Mouse (Mus musculus): ENCODE results near the gene Kcnmb3. TPM values are rescaled to one million over a fixed set of nuclear protein-coding genes. Genes with fewer than 3 reads are reported as not detected.
A peak's percentile ranks its signal among the peaks of the same experiment; 100 is the strongest.

Gene Kcnmb3
- polyA plus RNA-seq, 1 experiment from 2014 or later: 0.16 TPM

GRCm38 (mm10) chr3:32486543-32486942 is 5.5 kb downstream of the Kcnmb3 start:
- H3K9ac ChIP-seq (replicated peaks; ENCODE audit: low read length): no peak overlapping the region
- H3K4me1 ChIP-seq (ENCODE audit: control insufficient read depth, insufficient read depth, low read length): no peaks in the 10 kb centered on the region
- ATAC-seq (ENCODE audit: low FRiP score, low TSS enrichment): no peak
- no peaks in the 10 kb centered on the region for H3K9me3 ChIP-seq (ENCODE audit: control insufficient read depth, low read length)
- no peak overlapping the region for H3K4me2 ChIP-seq (ENCODE audit: low read length)
- DNase-seq: no peak
- H3K27me3 ChIP-seq (ENCODE audit: control insufficient read depth, insufficient read depth, low read length): no peaks in the 10 kb centered on the region
- H3K27ac ChIP-seq (replicated peaks; ENCODE audit: low read depth, low read length): no peak overlapping the region
- H3K36me3 ChIP-seq (ENCODE audit: control insufficient read depth, insufficient read depth, low read length): no peaks in the 10 kb centered on the region
- WGBS: 82% methylated on average over 4 of the region's 4 CpGs
- no peak overlapping the region for H3K4me3 ChIP-seq (replicated peaks; ENCODE audit: low read depth, low read length)

- Histone ChIP-seq H3K27me3 (ENCODE audit: control insufficient read depth, insufficient read depth, low read length) (no peaks in the 10 kb centered on the region), H3K36me3 (ENCODE audit: control insufficient read depth, insufficient read depth, low read length) (no peaks in the 10 kb centered on the region), H3K4me2 (ENCODE audit: low read length) (no peak overlapping the region), H3K9ac (replicated peaks; ENCODE audit: low read length) (no peak overlapping the region), H3K4me3 (replicated peaks; ENCODE audit: low read depth, low read length) (no peak overlapping the region), H3K4me1 (ENCODE audit: control insufficient read depth, insufficient read depth, low read length) (no peaks in the 10 kb centered on the region), H3K9me3 (ENCODE audit: control insufficient read depth, low read length) (no peaks in the 10 kb centered on the region), H3K27ac (replicated peaks; ENCODE audit: low read depth, low read length) (no peak overlapping the region)
- no peak for DNase-seq
- WGBS: 94% methylated on average over 3 of the region's 3 CpGs
- ATAC-seq (ENCODE audit: low FRiP score, low TSS enrichment): no peak
Observed at GRCm38 (mm10) chr3:32483035-32483434, 9.0 kb downstream of the Kcnmb3 start.

- no peaks in the 10 kb centered on the region for H3K9me3 ChIP-seq (ENCODE audit: control insufficient read depth, low read length)
- H3K4me1 ChIP-seq (ENCODE audit: control insufficient read depth, insufficient read depth, low read length): no peaks in the 10 kb centered on the region
- H3K27ac ChIP-seq (replicated peaks; ENCODE audit: low read depth, low read length): no peak overlapping the region
- ATAC-seq (ENCODE audit: low FRiP score, low TSS enrichment): no peak
- no peak overlapping the region for H3K4me2 ChIP-seq (ENCODE audit: low read length)
- 90% methylated on average over 7 of the region's 7 CpGs for WGBS
- no peak for DNase-seq
- H3K9ac ChIP-seq (replicated peaks; ENCODE audit: low read length): no peak overlapping the region
- H3K36me3 ChIP-seq (ENCODE audit: control insufficient read depth, insufficient read depth, low read length): no peaks in the 10 kb centered on the region
- no peak overlapping the region for H3K4me3 ChIP-seq (replicated peaks; ENCODE audit: low read depth, low read length)
- H3K27me3 ChIP-seq (ENCODE audit: control insufficient read depth, insufficient read depth, low read length): no peaks in the 10 kb centered on the region
Observed at GRCm38 (mm10) chr3:32479961-32480360, 12.1 kb downstream of the Kcnmb3 start.

GRCm38 (mm10) chr3:32473184-32473583 is 18.8 kb downstream of the Kcnmb3 start:
- no peak overlapping the region for H3K9ac ChIP-seq (replicated peaks; ENCODE audit: low read length)
- no peaks in the 10 kb centered on the region for H3K4me1 ChIP-seq (ENCODE audit: control insufficient read depth, insufficient read depth, low read length)
- DNase-seq (no peak), ATAC-seq (ENCODE audit: low FRiP score, low TSS enrichment) (no peak)
- H3K9me3 ChIP-seq (ENCODE audit: control insufficient read depth, low read length): no peaks in the 10 kb centered on the region
- no peaks in the 10 kb centered on the region for H3K27me3 ChIP-seq (ENCODE audit: control insufficient read depth, insufficient read depth, low read length)
- H3K4me2 ChIP-seq (ENCODE audit: low read length): no peak overlapping the region
- no peak overlapping the region for H3K27ac ChIP-seq (replicated peaks; ENCODE audit: low read depth, low read length)
- no peak overlapping the region for H3K4me3 ChIP-seq (replicated peaks; ENCODE audit: low read depth, low read length)
- H3K36me3 ChIP-seq (ENCODE audit: control insufficient read depth, insufficient read depth, low read length): no peaks in the 10 kb centered on the region
- WGBS: 87% methylated on average over 10 of the region's 10 CpGs

GRCm38 (mm10) chr3:32472191-32472900 is 19.7 kb downstream of the Kcnmb3 start:
- no peak overlapping the region for H3K4me2 ChIP-seq (ENCODE audit: low read length)
- H3K4me1 ChIP-seq (ENCODE audit: control insufficient read depth, insufficient read depth, low read length): no peaks in the 10 kb centered on the region
- ATAC-seq (ENCODE audit: low FRiP score, low TSS enrichment): no peak; the same call in 1 of the 2 replicates
- peak; percentile 15 for DNase-seq
- no peaks in the 10 kb centered on the region for H3K9me3 ChIP-seq (ENCODE audit: control insufficient read depth, low read length)
- H3K9ac ChIP-seq (replicated peaks; ENCODE audit: low read length): no peak overlapping the region
- H3K27me3 ChIP-seq (ENCODE audit: control insufficient read depth, insufficient read depth, low read length): no peaks in the 10 kb centered on the region
- 83% methylated on average over 14 of the region's 14 CpGs for WGBS
- H3K4me3 ChIP-seq (replicated peaks; ENCODE audit: low read depth, low read length): no peak overlapping the region
- no peak overlapping the region for H3K27ac ChIP-seq (replicated peaks; ENCODE audit: low read depth, low read length)
- no peaks in the 10 kb centered on the region for H3K36me3 ChIP-seq (ENCODE audit: control insufficient read depth, insufficient read depth, low read length)

- H3K9ac ChIP-seq (replicated peaks; ENCODE audit: low read length): no peak overlapping the region
- 91% methylated on average over 6 of the region's 6 CpGs for WGBS
- no peak overlapping the region for H3K4me3 ChIP-seq (replicated peaks; ENCODE audit: low read depth, low read length)
- H3K36me3 ChIP-seq (ENCODE audit: control insufficient read depth, insufficient read depth, low read length): 0 out of 2 replicates have a peak, but pooled peaks cover 7% of the 10 kb centered on the region
- H3K4me2 ChIP-seq (ENCODE audit: low read length): no peak overlapping the region
- no peaks in the 10 kb centered on the region for H3K9me3 ChIP-seq (ENCODE audit: control insufficient read depth, low read length)
- H3K27me3 ChIP-seq (ENCODE audit: control insufficient read depth, insufficient read depth, low read length): no peaks in the 10 kb centered on the region
- ATAC-seq (ENCODE audit: low FRiP score, low TSS enrichment) (no peak), DNase-seq (no peak)
- H3K27ac ChIP-seq (replicated peaks; ENCODE audit: low read depth, low read length): no peak overlapping the region
- no peaks in the 10 kb centered on the region for H3K4me1 ChIP-seq (ENCODE audit: control insufficient read depth, insufficient read depth, low read length)
Observed at GRCm38 (mm10) chr3:32471098-32471497, 20.9 kb downstream of the Kcnmb3 start.

GRCm38 (mm10) chr3:32470449-32470848 is 21.6 kb downstream of the Kcnmb3 start:
- DNase-seq (no peak), ATAC-seq (ENCODE audit: low FRiP score, low TSS enrichment) (no peak)
- no peak overlapping the region for H3K9ac ChIP-seq (replicated peaks; ENCODE audit: low read length)
- no peak overlapping the region for H3K27ac ChIP-seq (replicated peaks; ENCODE audit: low read depth, low read length)
- no peaks in the 10 kb centered on the region for H3K4me1 ChIP-seq (ENCODE audit: control insufficient read depth, insufficient read depth, low read length)
- H3K4me3 ChIP-seq (replicated peaks; ENCODE audit: low read depth, low read length): no peak overlapping the region
- no peak overlapping the region for H3K4me2 ChIP-seq (ENCODE audit: low read length)
- 77% methylated on average over 7 of the region's 7 CpGs for WGBS
- H3K36me3 ChIP-seq (ENCODE audit: control insufficient read depth, insufficient read depth, low read length): peaks cover 8% of the 10 kb centered on the region; the same call in 1 of the 2 replicates
- H3K9me3 ChIP-seq (ENCODE audit: control insufficient read depth, low read length): no peaks in the 10 kb centered on the region
- no peaks in the 10 kb centered on the region for H3K27me3 ChIP-seq (ENCODE audit: control insufficient read depth, insufficient read depth, low read length)

- Histone ChIP-seq H3K27ac (replicated peaks; ENCODE audit: low read depth, low read length) (no peak overlapping the region), H3K4me2 (ENCODE audit: low read length) (no peak overlapping the region), H3K27me3 (ENCODE audit: control insufficient read depth, insufficient read depth, low read length) (no peaks in the 10 kb centered on the region), H3K4me1 (ENCODE audit: control insufficient read depth, insufficient read depth, low read length) (no peaks in the 10 kb centered on the region), H3K9me3 (ENCODE audit: control insufficient read depth, low read length) (no peaks in the 10 kb centered on the region), H3K9ac (replicated peaks; ENCODE audit: low read length) (no peak overlapping the region), H3K36me3 (ENCODE audit: control insufficient read depth, insufficient read depth, low read length) (peaks cover 20% of the 10 kb centered on the region), H3K4me3 (replicated peaks; ENCODE audit: low read depth, low read length) (no peak overlapping the region)
- ATAC-seq (ENCODE audit: low FRiP score, low TSS enrichment) (no peak), DNase-seq (no peak)
- WGBS: 80% methylated on average over 4 of the region's 4 CpGs
Observed at GRCm38 (mm10) chr3:32468411-32468810, 23.6 kb downstream of the Kcnmb3 start.

GRCm38 (mm10) chr3:32467321-32467720 is 24.7 kb downstream of the Kcnmb3 start:
- peaks cover 30% of the 10 kb centered on the region for H3K36me3 ChIP-seq (ENCODE audit: control insufficient read depth, insufficient read depth, low read length)
- no peaks in the 10 kb centered on the region for H3K4me1 ChIP-seq (ENCODE audit: control insufficient read depth, insufficient read depth, low read length)
- H3K9me3 ChIP-seq (ENCODE audit: control insufficient read depth, low read length): no peaks in the 10 kb centered on the region
- no peak overlapping the region for H3K4me2 ChIP-seq (ENCODE audit: low read length)
- no peak overlapping the region for H3K4me3 ChIP-seq (replicated peaks; ENCODE audit: low read depth, low read length)
- H3K27me3 ChIP-seq (ENCODE audit: control insufficient read depth, insufficient read depth, low read length): no peaks in the 10 kb centered on the region
- H3K27ac ChIP-seq (replicated peaks; ENCODE audit: low read depth, low read length): no peak overlapping the region
- no peak for ATAC-seq (ENCODE audit: low FRiP score, low TSS enrichment)
- H3K9ac ChIP-seq (replicated peaks; ENCODE audit: low read length): no peak overlapping the region
- no peak for DNase-seq
- WGBS: 98% methylated on average over 4 of the region's 4 CpGs
